Mouse (Mus musculus) intestine, postnatal 0 days (tissue): ENCODE results near the gene Rps16. TPM values are rescaled to one million over a fixed set of nuclear protein-coding genes. Genes with fewer than 3 reads are reported as not detected.

Experiments used
- ATAC-seq: fragments of 200-750 bp; cut with Nextera tagmentation; 2 replicates; pipeline ENCODE4 v1.8.0; 2017; ENCODE audit warnings: mild to moderate bottlenecking, moderate TSS enrichment, moderate library complexity
- H3K27ac ChIP-seq: fragments of 300-500 bp; sonication (generic); 2 replicates; pipeline ENCODE4 v1.5.1; 2014; ENCODE audit warnings: mild to moderate bottlenecking, low read depth, low read length, moderate library complexity
- H3K27me3 ChIP-seq: fragments of 300-500 bp; sonication (generic); replicated peaks from 2 replicates; pipeline ENCODE4 v1.6.1; 2014; ENCODE audit warnings: low read length, mixed read lengths; ENCODE audit not compliant: control insufficient read depth, insufficient read depth
- H3K36me3 ChIP-seq: fragments of 300-500 bp; sonication (generic); 2 replicates; pipeline ENCODE4 v1.6.1; 2014; ENCODE audit warnings: mild to moderate bottlenecking, moderate library complexity; ENCODE audit not compliant: control insufficient read depth, insufficient read depth
- H3K4me1 ChIP-seq: fragments of 300-500 bp; sonication (generic); replicated peaks from 2 replicates; pipeline ENCODE4 v1.6.1; 2014; ENCODE audit warnings: antibody characterized with exemption, low read length, mixed read lengths; ENCODE audit not compliant: control insufficient read depth, insufficient read depth
- H3K4me2 ChIP-seq: fragments of 300-500 bp; sonication (generic); replicated peaks from 2 replicates; pipeline ENCODE4 v1.6.1; 2014; ENCODE audit warnings: low read depth, mild to moderate bottlenecking, moderate library complexity
- H3K4me3 ChIP-seq: fragments of 300-500 bp; sonication (generic); 2 replicates; pipeline ENCODE4 v1.5.1; 2014; ENCODE audit warnings: low read depth, low read length
- H3K9ac ChIP-seq: fragments of 300-500 bp; sonication (generic); 2 replicates; pipeline ENCODE4 v1.6.1; 2014; ENCODE audit warnings: mild to moderate bottlenecking, low read depth, low read length
- H3K9me3 ChIP-seq: fragments of 300-500 bp; sonication (generic); 2 replicates; pipeline ENCODE4 v1.6.1; 2016; ENCODE audit warnings: mixed run types; ENCODE audit not compliant: control insufficient read depth
- CTCF ChIP-seq: sonication (generic); IDR thresholded peaks from 2 replicates; pipeline ENCODE4 v1.5.1; 2016; ENCODE audit warnings: low read depth, mild to moderate bottlenecking, control low read depth, antibody characterized with exemption, moderate library complexity
- WGBS: fragments of 180-500 bp; shearing (Covaris S2); extraction: QIAGEN DNeasy Blood & Tissue Kit; methylation state at CpG from one replicate; pipeline ENCODE4 v1.1.7; 2014; 5-methylcytosine and 5-hydroxymethylcytosine counted together
- polyA plus RNA-seq: library from polyadenylated mRNA; unstranded; fragments of >200 nt; fragmentation: Nextera tagmentation; extraction: Ambion mirVana; gene quantifications from 2 replicates; pipeline ENCODE4 v1.2.1, GENCODE M21; 2015

Gene Rps16
- polyA plus RNA-seq, 1 experiment from 2014 or later: 695 TPM

- ATAC-seq: no peak
- Histone ChIP-seq H3K27me3 (no peaks in the 10 kb centered on the region), H3K4me1 (no peaks in the 10 kb centered on the region), H3K4me3 (no peak overlapping the region), H3K36me3 (peaks cover 18% of the 10 kb centered on the region), H3K4me2 (peak overlapping the region; percentile 89; the same call in 1 of the 2 replicates), H3K9ac (0 out of 2 replicates have a peak overlapping the region, but pooled peaks have one; percentile 98), H3K9me3 (no peaks in the 10 kb centered on the region), H3K27ac (peak overlapping the region; percentile 100)
- TF ChIP-seq CTCF: no peak
- WGBS: 60% methylated on average over 10 of the region's 10 CpGs
These were observed 24.2 kb downstream of the Rps16 start for GRCm38 (mm10) chr7:28374647-28375046.

GRCm38 (mm10) chr7:28375176-28375921 is 24.9 kb downstream of the Rps16 start:
- peaks cover 2% of the 10 kb centered on the region for H3K4me1 ChIP-seq
- no peaks in the 10 kb centered on the region for H3K9me3 ChIP-seq
- peak overlapping the region; percentile 98 for H3K9ac ChIP-seq
- no peaks in the 10 kb centered on the region for H3K27me3 ChIP-seq
- peak; percentile 33 for ATAC-seq
- H3K4me3 ChIP-seq: peak overlapping the region; percentile 95
- no peak for TF ChIP-seq CTCF
- H3K4me2 ChIP-seq: peak overlapping the region; percentile 89
- peak overlapping the region; percentile 100 for H3K27ac ChIP-seq
- peaks cover 12% of the 10 kb centered on the region for H3K36me3 ChIP-seq
- WGBS: under 1% methylated on average over 35 of the region's 36 CpGs

GRCm38 (mm10) chr7:28376011-28376771 is 25.7 kb downstream of the Rps16 start:
- no peaks in the 10 kb centered on the region for H3K27me3 ChIP-seq
- H3K4me1 ChIP-seq: peaks cover 8% of the 10 kb centered on the region
- peak; percentile 48 for ATAC-seq

GRCm38 (mm10) chr7:28377190-28378065 is 27.0 kb downstream of the Rps16 start:
- 42% methylated on average over 18 of the region's 18 CpGs for WGBS
- peaks cover 8% of the 10 kb centered on the region for H3K4me1 ChIP-seq
- H3K4me3 ChIP-seq: peak overlapping the region; percentile 95
- H3K27me3 ChIP-seq: no peaks in the 10 kb centered on the region
- H3K27ac ChIP-seq: peak overlapping the region; percentile 100
- peak overlapping the region; percentile 98 for H3K9ac ChIP-seq
- no peaks in the 10 kb centered on the region for H3K9me3 ChIP-seq
- peak; percentile 41 for TF ChIP-seq CTCF
- H3K4me2 ChIP-seq: peak overlapping the region; percentile 89
- no peak for ATAC-seq
- peaks cover 12% of the 10 kb centered on the region for H3K36me3 ChIP-seq

More at GRCm38 (mm10) chr7:28376011-28376771, 25.7 kb downstream of the Rps16 start:
- Histone ChIP-seq H3K9ac (peak overlapping the region; percentile 98), H3K4me3 (peak overlapping the region; percentile 95), H3K36me3 (peaks cover 12% of the 10 kb centered on the region), H3K27ac (peak overlapping the region; percentile 100), H3K4me2 (peak overlapping the region; percentile 89), H3K9me3 (no peaks in the 10 kb centered on the region)
- 1% methylated on average over 30 of the region's 30 CpGs for WGBS
- no peak for TF ChIP-seq CTCF

- H3K36me3 ChIP-seq: peaks cover 12% of the 10 kb centered on the region
- H3K4me1 ChIP-seq: peaks cover 11% of the 10 kb centered on the region
- H3K4me3 ChIP-seq: peak overlapping the region; percentile 95
- peak overlapping the region; percentile 89 for H3K4me2 ChIP-seq
- H3K27me3 ChIP-seq: no peaks in the 10 kb centered on the region
- H3K9me3 ChIP-seq: no peaks in the 10 kb centered on the region
- peak overlapping the region; percentile 100 for H3K27ac ChIP-seq
- WGBS: 8% methylated on average over 32 of the region's 32 CpGs
- TF ChIP-seq CTCF: no peak
- no peak for ATAC-seq
- H3K9ac ChIP-seq: peak overlapping the region; percentile 98
These were observed 27.7 kb downstream of the Rps16 start for GRCm38 (mm10) chr7:28378066-28378690.
